Mouse (Mus musculus): ENCODE results near the gene Slc25a30. TPM values are rescaled to one million over a fixed set of nuclear protein-coding genes. Genes with fewer than 3 reads are reported as not detected.
A peak's percentile ranks its signal among the peaks of the same experiment; 100 is the strongest.
"Not testable (repeated sequence)": the region's sequence is repeated elsewhere in the genome, so short reads cannot be mapped to it uniquely, and the experiment has no call there.

The Slc25a30 gene
- 10 to 100 TPM; 35.2 to 50.6 TPM for total RNA-seq (2021)
- long read RNA-seq, experiment 1, transcript Slc25a30-201 (10 exons, 3,588 nt) = major isoform, 7 of 12 reads
- long read RNA-seq, experiment 1, partial matches to known transcripts = 2 of 12 reads
- long read RNA-seq, experiment 1, other reads (novel, unspliced or antisense) = 3 of 12 reads
- long read RNA-seq, experiment 2, transcript Slc25a30-201 (10 exons, 3,588 nt) = major isoform, 8 of 12 reads
- long read RNA-seq, experiment 2, partial matches to known transcripts = 4 of 12 reads
- long read RNA-seq, experiment 2, other reads (novel, unspliced or antisense) = 0 of 12 reads

- DNase-seq = peak; percentile 99
Observed at GRCm38 (mm10) chr14:75786868-75787793, at the start of gene Slc25a30. Slc25a30 (minus strand) TSS chr14:75787037.

DNA sequence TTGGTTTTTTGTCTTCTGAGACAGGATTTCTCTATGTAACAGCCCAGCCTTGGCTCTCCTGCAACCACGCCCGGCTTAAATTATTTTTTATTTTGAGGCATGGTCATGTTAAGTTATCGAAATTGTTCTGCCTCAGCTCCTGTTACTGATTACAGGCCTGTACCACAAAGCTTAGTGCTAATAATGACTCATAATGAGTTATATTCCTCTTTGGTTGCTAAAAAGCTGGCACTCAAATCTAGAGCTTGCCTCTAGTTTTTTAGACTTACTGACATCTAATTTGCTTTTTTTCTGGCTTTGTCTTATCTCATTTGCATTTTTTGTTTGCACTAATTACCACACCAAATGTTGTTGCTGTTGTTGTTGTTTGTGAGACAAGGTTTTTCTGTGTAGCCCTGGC lies 49.7 kb upstream of the Slc25a30 start:
- no peak for DNase-seq

- peak; percentile 76 for DNase-seq
Observed at GRCm38 (mm10) chr14:75834739-75835381, 48.0 kb upstream of the Slc25a30 start.

GRCm38 (mm10) chr14:75834251-75834738 lies 47.5 kb upstream of the Slc25a30 start:
- peak; percentile 77 for DNase-seq

GRCm38 (mm10) chr14:75833546-75834250 lies 46.9 kb upstream of the Slc25a30 start:
- peak; percentile 30 for DNase-seq

DNA sequence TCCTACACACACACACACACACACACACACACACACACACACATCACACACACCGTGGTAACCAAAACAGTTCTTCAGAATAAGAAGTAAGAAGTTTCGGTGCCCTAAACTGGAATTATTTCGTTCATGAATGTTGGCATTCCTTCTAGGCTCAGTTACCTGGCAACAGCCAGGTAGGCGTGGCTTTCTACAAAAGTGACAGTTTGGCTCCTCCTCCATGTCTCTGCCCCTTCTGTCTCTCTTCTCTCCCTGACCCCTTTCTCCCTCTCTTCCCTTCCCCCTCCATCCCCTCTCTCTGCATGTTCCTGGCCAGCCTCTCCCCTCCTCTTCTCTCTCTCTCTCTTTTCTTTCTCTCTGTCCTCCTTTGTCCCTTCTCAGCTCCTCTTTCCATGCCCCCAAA lies 46.1 kb upstream of the Slc25a30 start:
- no peak for DNase-seq

DNA sequence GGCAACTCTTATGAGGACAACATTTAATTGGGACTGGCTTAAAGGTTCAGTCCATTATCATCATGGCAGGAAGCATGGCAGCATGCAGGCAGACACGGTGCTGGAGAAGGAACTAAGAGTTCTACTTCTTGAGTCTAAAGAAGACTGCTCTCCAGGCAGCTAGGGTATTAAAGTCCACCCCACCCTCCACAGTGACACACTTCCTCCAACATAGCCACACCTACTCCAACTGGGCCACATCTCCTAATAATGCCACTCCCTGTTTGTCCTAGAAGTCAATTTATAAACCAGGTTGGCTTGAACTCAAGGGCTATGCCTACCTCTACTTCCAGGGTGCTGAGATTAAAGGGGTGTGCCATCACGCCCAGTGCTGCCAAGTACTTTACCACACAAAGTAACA lies 45.2 kb upstream of the Slc25a30 start:
- no peak for DNase-seq

DNA sequence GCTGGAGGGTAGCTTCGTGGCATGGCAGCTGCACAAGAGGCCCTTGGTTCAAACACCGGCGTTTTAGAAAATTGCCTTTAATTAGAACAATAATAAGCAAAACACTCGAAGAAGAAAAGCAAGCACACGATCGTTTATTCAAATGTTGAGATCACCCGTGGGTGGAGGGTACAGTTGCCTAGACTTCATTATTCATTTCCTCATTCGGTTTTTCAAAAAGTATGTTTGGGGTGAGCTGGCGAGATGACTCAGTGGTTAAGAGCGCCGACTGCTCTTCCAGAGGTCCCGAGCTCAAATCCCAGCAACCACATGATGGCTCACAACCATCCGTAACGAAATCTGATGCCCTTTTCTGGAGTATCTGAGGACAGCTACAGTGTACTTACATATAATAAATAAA lies 43.0 kb upstream of the Slc25a30 start:
- not testable (repeated sequence) for DNase-seq

DNA sequence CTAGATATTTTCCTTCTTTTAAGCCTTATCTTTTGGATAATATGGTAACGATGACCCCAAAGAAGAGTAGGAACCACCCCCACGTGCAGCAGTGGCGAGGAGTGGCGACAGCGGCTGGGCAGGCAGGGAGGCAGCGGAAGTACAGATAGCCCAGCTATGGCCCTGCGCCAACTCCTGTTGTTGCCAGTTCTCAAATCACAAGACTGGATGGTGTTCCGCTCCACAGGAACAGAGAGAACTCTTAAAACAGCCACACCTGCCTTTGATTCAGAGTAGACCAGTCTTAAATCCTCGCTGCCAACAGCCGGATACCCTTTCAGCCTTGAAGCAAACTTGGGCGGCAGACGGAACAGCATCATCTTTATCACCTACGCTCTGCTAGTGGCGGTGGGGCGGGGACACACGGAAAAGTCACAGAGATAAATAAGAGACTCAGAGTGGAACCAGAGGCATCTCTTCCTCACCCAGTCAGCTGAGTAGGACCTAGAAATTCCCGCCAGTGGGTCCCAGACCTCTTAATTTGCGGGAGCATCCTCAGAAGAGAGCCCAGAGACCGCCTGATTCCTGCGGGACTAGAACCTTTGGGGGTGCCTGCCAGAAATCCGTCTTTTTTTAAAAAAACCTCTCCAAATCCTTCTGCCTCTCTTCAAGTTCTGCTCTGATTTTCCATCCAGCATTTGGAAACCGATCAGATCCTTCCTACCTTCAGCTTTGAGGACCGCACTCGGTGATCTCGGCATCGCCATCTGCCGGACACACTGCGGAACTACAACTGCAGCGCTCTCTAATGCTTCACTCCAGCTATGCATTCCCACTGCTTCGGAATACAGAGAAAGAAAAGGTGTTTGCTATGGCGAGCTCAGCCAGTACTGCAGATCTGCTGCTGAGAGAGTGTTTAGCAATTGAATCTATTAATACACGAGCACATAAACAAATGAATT lies 42.3 kb upstream of the Slc25a30 start:
- DNase-seq = peak; percentile 92

DNA sequence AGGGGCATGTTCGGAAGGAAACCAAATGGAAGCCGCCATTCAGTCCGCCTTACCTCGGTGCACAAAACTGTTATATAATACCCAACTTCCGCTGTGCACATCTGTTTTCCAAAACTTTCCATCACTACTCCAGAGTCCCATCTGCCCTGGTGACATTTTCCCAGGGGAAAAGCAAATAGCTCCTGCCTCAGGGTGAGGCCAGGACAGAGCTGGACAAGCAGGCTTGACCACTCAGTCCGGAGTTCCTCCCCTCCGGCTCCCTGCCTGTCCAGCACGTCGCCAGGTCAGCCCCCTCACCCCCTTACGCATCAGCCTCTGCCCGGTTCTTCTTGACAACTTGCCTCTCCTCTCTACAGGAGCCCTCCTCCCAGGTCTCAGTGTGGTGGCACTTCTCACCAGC lies 41.4 kb upstream of the Slc25a30 start:
- no peak for DNase-seq

DNA sequence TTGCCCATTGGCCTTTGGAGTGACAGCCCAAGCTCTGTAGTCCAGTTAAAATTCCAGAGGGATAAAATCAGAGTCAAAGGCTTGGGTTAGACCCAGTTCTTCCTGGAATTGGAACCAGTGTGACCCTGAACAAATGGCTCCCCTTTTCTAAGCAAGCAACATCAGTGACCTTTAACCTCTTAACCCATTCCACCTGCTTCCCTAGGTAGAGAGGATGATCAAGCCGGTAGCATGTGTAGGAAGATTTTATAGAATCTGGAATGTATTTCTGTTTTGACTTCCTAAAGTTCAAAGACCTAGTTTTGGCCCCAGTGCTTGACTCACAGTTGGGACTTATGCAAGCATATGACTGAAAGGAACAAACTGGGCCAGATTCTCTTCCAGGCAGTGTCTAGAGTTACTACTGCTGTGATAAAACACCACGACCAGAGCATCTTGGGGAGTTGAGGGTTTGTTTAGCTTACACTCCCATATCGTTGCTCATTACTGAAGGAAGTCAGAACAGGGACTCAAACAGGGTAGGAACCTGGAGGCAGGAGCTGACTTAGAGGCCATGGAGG lies 40.1 kb upstream of the Slc25a30 start:
- DNase-seq = no peak

DNA sequence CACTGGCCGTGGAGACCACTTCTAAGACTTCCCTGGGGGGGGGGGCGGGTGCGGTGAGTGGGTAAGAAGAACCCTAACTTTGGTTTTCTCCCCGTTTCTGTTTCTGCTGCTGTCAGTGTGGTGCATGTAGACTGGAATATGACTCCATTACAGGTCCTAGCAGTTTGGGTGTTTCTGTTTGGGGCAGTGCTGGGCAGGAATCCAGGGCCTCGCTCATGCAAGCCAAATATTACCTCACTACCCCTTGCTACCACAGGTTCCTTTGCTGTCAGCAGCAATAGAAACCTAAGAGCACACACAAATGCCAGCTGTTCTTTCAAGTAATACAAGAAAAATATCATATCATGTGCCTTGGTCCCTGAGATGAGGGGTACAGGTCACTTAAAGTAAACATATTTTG lies 33.2 kb upstream of the Slc25a30 start:
- peak; percentile 72 for DNase-seq

DNA sequence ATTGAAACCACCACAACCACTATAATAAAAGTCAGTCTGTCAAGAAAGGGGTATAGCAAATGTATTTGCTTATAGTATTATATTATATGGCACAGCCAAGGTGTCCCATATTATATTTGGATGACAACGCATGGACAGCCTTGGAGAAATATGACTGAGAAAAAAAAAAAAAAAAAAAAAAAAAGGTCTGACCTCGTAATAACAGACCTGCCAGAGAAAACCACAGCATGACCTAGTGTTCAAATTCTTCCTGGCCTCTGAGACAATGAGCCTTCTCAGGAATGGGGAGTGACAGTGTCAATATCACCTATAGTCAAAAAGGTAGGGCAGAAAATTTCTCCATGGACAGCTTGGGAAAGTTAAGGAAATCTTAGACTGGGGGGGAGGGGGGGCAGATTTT lies 32.5 kb upstream of the Slc25a30 start:
- no peak for DNase-seq

DNA sequence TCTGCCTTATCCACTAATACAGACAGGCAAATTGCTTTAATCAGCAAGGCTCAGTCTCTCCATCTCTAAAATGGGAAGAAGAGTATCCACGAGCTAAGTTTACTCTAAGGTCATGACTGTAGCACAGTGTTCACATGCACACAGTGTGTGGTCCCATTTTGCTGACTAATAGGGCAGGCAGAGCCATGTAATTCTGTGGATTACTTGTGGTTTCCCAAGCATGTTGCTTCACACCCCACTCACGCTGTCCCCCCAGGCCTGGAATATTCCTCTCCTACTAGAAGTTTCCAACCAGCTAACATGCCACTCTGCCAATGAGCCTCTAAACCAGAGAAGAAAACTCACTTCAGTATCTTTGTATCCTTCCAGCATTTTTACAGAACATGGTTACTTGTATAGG lies 31.7 kb upstream of the Slc25a30 start:
- DNase-seq = no peak

DNA sequence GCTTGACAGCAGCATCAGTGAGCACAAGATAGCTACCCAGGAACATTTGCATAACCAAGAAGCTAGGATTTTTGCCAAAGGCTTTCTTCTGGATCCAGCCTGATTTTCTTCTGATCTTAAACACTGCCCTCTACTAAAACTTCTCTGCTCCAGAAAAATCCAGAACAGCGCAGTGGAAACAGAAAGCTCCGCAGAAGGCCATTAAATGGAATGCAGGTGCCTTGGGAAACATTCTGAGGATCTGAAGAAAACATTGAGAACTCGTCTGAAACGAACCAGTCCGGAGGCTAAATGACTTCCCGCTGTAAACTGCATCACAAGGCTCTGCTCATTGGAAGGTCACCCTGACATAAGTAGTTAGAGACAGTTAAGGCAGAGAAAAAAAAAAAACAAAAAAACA lies 23.1 kb upstream of the Slc25a30 start:
- no peak for DNase-seq

DNA sequence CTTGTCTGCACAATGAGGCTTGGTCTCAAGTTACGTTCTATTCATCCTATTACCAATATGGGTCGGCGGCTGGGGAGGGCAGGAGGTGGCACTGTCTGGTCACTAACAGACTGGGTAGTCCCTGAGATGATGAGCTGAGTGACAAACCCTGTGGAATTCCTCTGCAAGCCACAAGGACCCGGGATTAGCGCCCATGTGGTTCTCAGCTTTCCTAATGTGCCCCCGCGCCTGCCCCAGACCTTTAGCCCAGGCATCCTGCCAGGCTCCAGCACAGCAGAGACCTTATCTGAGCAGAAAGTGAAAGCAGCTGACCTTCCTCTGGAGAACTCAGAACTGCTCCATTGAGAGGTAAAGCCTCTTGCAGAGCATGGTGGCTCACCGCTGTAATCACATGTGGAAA lies 21.0 kb upstream of the Slc25a30 start:
- peak; percentile 81 for DNase-seq

DNA sequence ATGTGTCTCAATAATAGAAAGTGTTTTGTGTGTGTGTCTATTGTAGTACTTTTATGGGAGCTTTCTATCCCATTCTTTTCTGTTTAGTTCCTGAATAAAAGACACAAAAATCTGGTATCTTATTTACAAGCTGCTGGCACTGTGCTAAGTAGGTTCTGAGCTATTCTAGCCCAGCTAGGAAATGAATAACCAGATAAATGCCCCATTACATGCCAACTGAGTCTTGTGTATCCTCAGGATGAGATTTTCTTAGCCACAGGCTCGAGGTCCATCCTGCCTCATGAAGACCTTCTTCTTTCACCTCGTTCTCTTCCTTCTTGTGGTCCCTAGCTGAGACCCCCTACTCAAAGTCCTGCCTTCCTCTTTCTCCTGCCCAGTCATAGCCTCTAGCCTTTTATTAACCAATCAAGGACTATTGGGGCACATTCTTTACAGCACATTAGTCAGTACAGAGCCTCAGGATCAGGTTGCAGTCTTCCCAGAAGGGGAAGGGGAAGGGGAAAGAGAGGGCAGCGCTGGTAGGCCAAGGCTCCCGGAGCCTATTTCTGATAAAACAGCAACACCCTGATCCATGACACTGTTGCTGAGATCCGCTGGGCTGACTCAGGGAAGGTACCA lies 11.0 kb upstream of the Slc25a30 start:
- DNase-seq = no peak

DNA sequence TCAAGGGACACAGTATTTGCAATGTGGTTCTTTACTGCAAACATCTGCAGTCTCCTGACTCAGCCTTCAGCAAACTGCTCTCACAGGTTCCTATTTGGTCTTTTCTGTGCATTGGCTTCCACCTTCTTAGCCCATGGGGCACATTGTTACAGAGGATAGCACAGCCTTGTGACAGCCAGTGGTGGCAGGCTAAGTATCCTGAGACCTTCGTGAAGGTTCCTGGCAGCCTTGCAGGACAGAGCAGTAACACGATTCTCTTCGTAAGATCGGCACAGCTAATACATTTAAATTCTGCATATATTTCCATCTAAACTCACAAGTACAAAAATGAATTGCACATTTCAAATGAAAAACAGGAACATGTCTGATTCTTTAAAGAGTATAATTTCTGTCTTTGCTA lies 9.1 kb upstream of the Slc25a30 start:
- DNase-seq = no peak

DNA sequence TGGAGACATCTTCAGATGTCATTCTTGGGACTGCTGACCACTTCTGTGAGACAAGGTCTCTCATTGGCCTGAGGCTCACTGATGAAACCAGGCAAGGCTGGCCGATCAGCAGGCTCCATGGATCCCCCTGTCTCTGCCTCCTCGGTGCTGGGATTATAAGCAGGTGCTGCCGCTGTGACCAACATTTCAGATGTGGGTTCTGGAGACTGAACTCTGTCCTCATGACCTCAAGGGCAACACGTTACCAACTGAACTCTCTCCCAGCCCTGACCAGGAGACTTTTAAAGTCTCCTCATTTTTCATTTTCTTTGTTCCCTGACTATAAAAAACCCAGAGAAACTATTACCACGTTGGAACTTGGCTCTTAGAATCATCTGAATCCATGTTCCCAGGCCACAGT lies 7.9 kb upstream of the Slc25a30 start:
- DNase-seq = no peak

GRCm38 (mm10) chr14:75794324-75794723 lies 7.5 kb upstream of the Slc25a30 start:
- DNase-seq = no peak
